Mouse (Mus musculus) layer of hippocampus, adult 18-20 months (tissue): ENCODE measurements around the gene Fbxo2. TPM values are rescaled to one million over a fixed set of nuclear protein-coding genes. Genes with fewer than 3 reads are reported as not detected.

Experiments used
- DNase-seq, 2 experiments: peaks; one replicate each; pipeline ENCODE4 v3.0.0; 2022; ENCODE audit warnings: low spot score in 2 of 2
- total RNA-seq, 2 experiments: library from RNA; stranded (reverse); gene quantifications; 2 replicates each; pipeline ENCODE4 v1.2.3; 2021

Gene Fbxo2
- total RNA-seq, 2 experiments from 2014 or later = 118 TPM

- DNase-seq = peak; percentile 88 to 94
Observed at GRCm38 (mm10) chr4:148140098-148141011, 20.1 kb upstream of the Fbxo2 start.

- DNase-seq = no peak
Observed at GRCm38 (mm10) chr4:148143721-148144120, 16.7 kb upstream of the Fbxo2 start.

- DNase-seq = no peak
Observed at GRCm38 (mm10) chr4:148147714-148148113, 12.7 kb upstream of the Fbxo2 start.

GRCm38 (mm10) chr4:148149540-148149939 lies 10.9 kb upstream of the Fbxo2 start:
- no peak for DNase-seq

GRCm38 (mm10) chr4:148150242-148150641 lies 10.2 kb upstream of the Fbxo2 start:
- no peak for DNase-seq

GRCm38 (mm10) chr4:148150953-148151266 lies 9.5 kb upstream of the Fbxo2 start:
- DNase-seq = no peak

GRCm38 (mm10) chr4:148151267-148152168 lies 8.9 kb upstream of the Fbxo2 start, which contains the start of gene Fbxo6:
Fbxo6 (minus strand) TSS chr4:148152140.
- peak; percentile 79 to 88 for DNase-seq

GRCm38 (mm10) chr4:148152547-148152946 lies 7.9 kb upstream of the Fbxo2 start:
- no peak for DNase-seq

- DNase-seq = no peak
Observed at GRCm38 (mm10) chr4:148154006-148154405, 6.4 kb upstream of the Fbxo2 start.

GRCm38 (mm10) chr4:148154982-148155381 lies 5.4 kb upstream of the Fbxo2 start:
- DNase-seq = peak in 1 of 2 experiments; percentile 78

GRCm38 (mm10) chr4:148158436-148159348 lies 1.7 kb upstream of the Fbxo2 start:
- peak in 1 of 2 experiments; percentile 67 for DNase-seq

- DNase-seq = peak; percentile 97 to 99
Observed at GRCm38 (mm10) chr4:148159544-148160435, 631 bp upstream of the Fbxo2 start.

- peak; percentile 80 to 83 for DNase-seq
Observed at GRCm38 (mm10) chr4:148164002-148164439, 3.6 kb downstream of the Fbxo2 start.

- DNase-seq = no peak
Observed at GRCm38 (mm10) chr4:148164461-148164860, 4.0 kb downstream of the Fbxo2 start.

GRCm38 (mm10) chr4:148165551-148165950 lies 5.1 kb downstream of the Fbxo2 start:
- DNase-seq = no peak

- peak; percentile 81 to 87 for DNase-seq
Observed at GRCm38 (mm10) chr4:148166431-148166830, 6.0 kb downstream of the Fbxo2 start.

- peak in 1 of 2 experiments; percentile 82 for DNase-seq
Observed at GRCm38 (mm10) chr4:148166986-148167385, 6.6 kb downstream of the Fbxo2 start.

- DNase-seq = peak in 1 of 2 experiments; percentile 69
Observed at GRCm38 (mm10) chr4:148168287-148168686, 7.9 kb downstream of the Fbxo2 start.

GRCm38 (mm10) chr4:148169586-148169985 lies 9.2 kb downstream of the Fbxo2 start:
- DNase-seq = no peak

- peak in 1 of 2 experiments; percentile 86 for DNase-seq
Observed at GRCm38 (mm10) chr4:148170842-148171241, 10.4 kb downstream of the Fbxo2 start.
